Mouse (Mus musculus): Measurements from ENCODE around the gene Nek6. TPM values are rescaled to one million over a fixed set of nuclear protein-coding genes. Genes with fewer than 3 reads are reported as not detected.
A peak's percentile ranks its signal among the peaks of the same experiment; 100 is the strongest.

Nek6 gene
- polyA plus RNA-seq, 1 experiment from 2014 or later: 67.5 TPM

- 9% methylated on average over 16 of the region's 16 CpGs for WGBS
- Histone ChIP-seq H3K27me3 (no peaks in the 10 kb centered on the region), H3K36me3 (no peaks in the 10 kb centered on the region), H3K27ac (replicated peaks) (peak overlapping the region; percentile 87), H3K4me3 (peak overlapping the region; percentile 84), H3K9me3 (no peaks in the 10 kb centered on the region), H3K9ac (peak overlapping the region; percentile 76), H3K4me2 (peak overlapping the region; percentile 79), H3K4me1 (replicated peaks) (peaks cover 48% of the 10 kb centered on the region)
- ATAC-seq (ENCODE audit: low FRiP score, low read depth): no peak
Observed at GRCm38 (mm10) chr2:38512308-38513182, 1.1 kb downstream of the Nek6 start.

GRCm38 (mm10) chr2:38513183-38513529, 1.7 kb downstream of the Nek6 start:
- Histone ChIP-seq H3K27me3 (no peaks in the 10 kb centered on the region), H3K9ac (0 out of 2 replicates have a peak overlapping the region, but pooled peaks have one; percentile 11), H3K4me3 (peak overlapping the region; percentile 84; the same call in 1 of the 2 replicates), H3K9me3 (no peaks in the 10 kb centered on the region), H3K27ac (replicated peaks) (peak overlapping the region; percentile 87), H3K36me3 (no peaks in the 10 kb centered on the region), H3K4me1 (replicated peaks) (peaks cover 48% of the 10 kb centered on the region), H3K4me2 (peak overlapping the region; percentile 79)
- WGBS: 70% methylated on average over 2 of the region's 2 CpGs
- no peak for ATAC-seq (ENCODE audit: low FRiP score, low read depth)

GRCm38 (mm10) chr2:38514411-38514810, 3.0 kb downstream of the Nek6 start:
- Histone ChIP-seq H3K9me3 (no peaks in the 10 kb centered on the region), H3K27me3 (no peaks in the 10 kb centered on the region), H3K4me3 (no peak overlapping the region), H3K4me1 (replicated peaks) (peaks cover 48% of the 10 kb centered on the region), H3K9ac (no peak overlapping the region), H3K4me2 (no peak overlapping the region), H3K27ac (replicated peaks) (no peak overlapping the region), H3K36me3 (no peaks in the 10 kb centered on the region)
- ATAC-seq (ENCODE audit: low FRiP score, low read depth): no peak
- WGBS: 78% methylated on average over 7 of the region's 7 CpGs

DNA sequence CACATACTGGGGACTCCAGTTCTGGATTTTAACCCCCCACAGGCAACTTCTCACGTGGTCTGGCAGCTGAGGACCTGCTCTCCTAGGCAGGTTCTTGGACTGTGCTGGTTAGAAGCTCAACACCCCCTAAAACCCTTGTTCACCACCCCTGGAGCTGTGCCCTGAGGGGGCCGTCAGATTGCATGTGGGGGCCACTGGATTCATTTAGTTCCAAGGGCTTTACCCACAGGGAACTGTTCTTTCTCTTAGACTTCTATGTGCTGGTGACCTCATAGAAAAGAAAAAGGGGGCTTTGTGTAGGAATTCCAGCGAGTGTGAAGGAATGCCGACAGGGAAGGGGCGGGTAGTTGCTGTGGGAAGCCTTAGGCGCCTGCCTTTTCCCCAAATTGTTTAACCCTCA, 4.0 kb downstream of the Nek6 start:
- H3K9ac ChIP-seq: no peak overlapping the region
- H3K4me3 ChIP-seq: no peak overlapping the region
- H3K4me1 ChIP-seq (replicated peaks): peaks cover 48% of the 10 kb centered on the region
- H3K4me2 ChIP-seq: no peak overlapping the region
- no peaks in the 10 kb centered on the region for H3K9me3 ChIP-seq
- 11% methylated on average over 6 of the region's 6 CpGs for WGBS
- no peaks in the 10 kb centered on the region for H3K36me3 ChIP-seq
- peak overlapping the region; percentile 60; the same call in 1 of the 2 replicates for H3K27ac ChIP-seq (replicated peaks)
- peak; percentile 16; the same call in 1 of the 2 replicates for ATAC-seq (ENCODE audit: low FRiP score, low read depth)
- H3K27me3 ChIP-seq: no peaks in the 10 kb centered on the region

DNA sequence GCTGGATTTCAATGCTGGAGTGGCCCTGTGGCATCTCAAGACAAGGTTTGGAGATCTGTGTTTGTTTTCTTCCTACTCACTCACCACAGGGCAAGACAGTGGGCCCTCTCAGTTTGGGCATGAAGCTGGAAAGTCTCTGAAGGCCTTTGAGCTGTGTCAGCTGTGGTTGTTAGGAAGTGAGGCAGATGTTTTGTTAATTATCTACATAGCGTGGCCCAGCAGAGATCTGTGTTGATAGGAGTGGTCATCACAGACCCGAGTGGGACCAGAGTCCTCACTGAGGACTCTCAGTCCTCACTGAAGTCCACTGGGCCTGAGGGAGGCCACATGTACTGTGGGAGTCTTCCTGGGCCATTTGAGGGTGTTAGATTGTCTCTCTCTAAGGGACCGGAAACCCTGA, 5.0 kb downstream of the Nek6 start:
- Histone ChIP-seq H3K27ac (replicated peaks) (no peak overlapping the region), H3K9me3 (no peaks in the 10 kb centered on the region), H3K36me3 (no peaks in the 10 kb centered on the region), H3K9ac (no peak overlapping the region), H3K4me2 (no peak overlapping the region), H3K27me3 (no peaks in the 10 kb centered on the region), H3K4me3 (no peak overlapping the region), H3K4me1 (replicated peaks) (peaks cover 50% of the 10 kb centered on the region)
- 57% methylated on average over 3 of the region's 3 CpGs for WGBS
- no peak for ATAC-seq (ENCODE audit: low FRiP score, low read depth)

GRCm38 (mm10) chr2:38517045-38517444, 5.6 kb downstream of the Nek6 start:
- no peak overlapping the region for H3K9ac ChIP-seq
- ATAC-seq (ENCODE audit: low FRiP score, low read depth): no peak
- no peak overlapping the region for H3K4me2 ChIP-seq
- H3K9me3 ChIP-seq: no peaks in the 10 kb centered on the region
- H3K4me3 ChIP-seq: no peak overlapping the region
- no peak overlapping the region for H3K27ac ChIP-seq (replicated peaks)
- no peaks in the 10 kb centered on the region for H3K27me3 ChIP-seq
- H3K36me3 ChIP-seq: no peaks in the 10 kb centered on the region
- 75% methylated on average over 6 of the region's 6 CpGs for WGBS
- peaks cover 54% of the 10 kb centered on the region for H3K4me1 ChIP-seq (replicated peaks)

DNA sequence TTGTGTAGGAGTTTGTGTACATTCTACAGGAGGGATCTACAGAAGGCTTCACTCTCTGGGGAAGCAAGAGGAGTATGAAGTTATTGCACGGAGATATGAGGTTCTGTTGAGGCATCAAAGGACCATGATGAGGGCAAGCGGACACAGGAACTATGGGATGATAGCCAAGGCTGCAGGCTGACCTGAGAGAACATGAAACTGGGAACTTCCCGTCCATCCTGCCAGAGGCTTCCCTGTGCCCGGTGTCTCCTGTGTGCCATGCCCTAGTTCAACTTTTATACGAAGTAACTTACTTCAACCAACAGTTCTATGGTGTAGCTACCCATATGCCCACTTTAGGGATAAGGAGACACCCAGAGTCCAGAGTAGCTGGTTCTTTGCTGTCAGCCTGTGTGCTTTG, 7.3 kb downstream of the Nek6 start:
- no peaks in the 10 kb centered on the region for H3K27me3 ChIP-seq
- H3K4me1 ChIP-seq (replicated peaks): peaks cover 46% of the 10 kb centered on the region
- H3K27ac ChIP-seq (replicated peaks): no peak overlapping the region
- ATAC-seq (ENCODE audit: low FRiP score, low read depth): no peak
- no peaks in the 10 kb centered on the region for H3K36me3 ChIP-seq
- H3K9ac ChIP-seq: no peak overlapping the region
- 95% methylated on average over 5 of the region's 5 CpGs for WGBS
- no peaks in the 10 kb centered on the region for H3K9me3 ChIP-seq
- H3K4me2 ChIP-seq: no peak overlapping the region
- no peak overlapping the region for H3K4me3 ChIP-seq

DNA sequence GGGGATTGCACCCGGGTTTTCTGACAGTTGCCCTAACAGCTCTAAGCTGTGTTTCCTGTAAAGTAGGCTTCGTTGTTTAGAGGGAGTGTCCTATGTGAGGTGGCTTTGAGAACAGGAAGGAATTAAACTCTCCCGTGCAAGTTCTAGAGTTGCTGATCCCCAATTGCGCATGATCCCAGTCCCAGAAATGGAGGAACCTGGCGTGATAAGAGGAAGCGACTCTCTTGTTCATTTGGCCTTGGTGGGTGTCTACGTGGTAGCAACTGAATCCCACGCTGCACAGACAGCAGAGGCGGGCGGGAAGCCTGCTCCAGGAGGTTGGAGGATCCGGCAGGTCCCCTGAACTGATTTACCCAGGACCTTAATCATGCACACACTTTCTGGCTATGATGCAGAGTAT, 8.5 kb downstream of the Nek6 start:
- no peaks in the 10 kb centered on the region for H3K9me3 ChIP-seq
- WGBS: 81% methylated on average over 11 of the region's 11 CpGs
- H3K4me3 ChIP-seq: no peak overlapping the region
- H3K27me3 ChIP-seq: no peaks in the 10 kb centered on the region
- no peaks in the 10 kb centered on the region for H3K36me3 ChIP-seq
- no peak overlapping the region for H3K4me2 ChIP-seq
- H3K4me1 ChIP-seq (replicated peaks): peaks cover 41% of the 10 kb centered on the region
- no peak overlapping the region for H3K27ac ChIP-seq (replicated peaks)
- ATAC-seq (ENCODE audit: low FRiP score, low read depth): no peak
- H3K9ac ChIP-seq: no peak overlapping the region

GRCm38 (mm10) chr2:38521618-38522017, 10.2 kb downstream of the Nek6 start:
- H3K9ac ChIP-seq: no peak overlapping the region
- no peak overlapping the region for H3K4me3 ChIP-seq
- no peak overlapping the region for H3K27ac ChIP-seq (replicated peaks)
- no peaks in the 10 kb centered on the region for H3K27me3 ChIP-seq
- no peak overlapping the region for H3K4me2 ChIP-seq
- peak; percentile 21; the same call in 1 of the 2 replicates for ATAC-seq (ENCODE audit: low FRiP score, low read depth)
- peaks cover 32% of the 10 kb centered on the region for H3K4me1 ChIP-seq (replicated peaks)
- no peaks in the 10 kb centered on the region for H3K36me3 ChIP-seq
- 68% methylated on average over 12 of the region's 12 CpGs for WGBS
- H3K9me3 ChIP-seq: no peaks in the 10 kb centered on the region

DNA sequence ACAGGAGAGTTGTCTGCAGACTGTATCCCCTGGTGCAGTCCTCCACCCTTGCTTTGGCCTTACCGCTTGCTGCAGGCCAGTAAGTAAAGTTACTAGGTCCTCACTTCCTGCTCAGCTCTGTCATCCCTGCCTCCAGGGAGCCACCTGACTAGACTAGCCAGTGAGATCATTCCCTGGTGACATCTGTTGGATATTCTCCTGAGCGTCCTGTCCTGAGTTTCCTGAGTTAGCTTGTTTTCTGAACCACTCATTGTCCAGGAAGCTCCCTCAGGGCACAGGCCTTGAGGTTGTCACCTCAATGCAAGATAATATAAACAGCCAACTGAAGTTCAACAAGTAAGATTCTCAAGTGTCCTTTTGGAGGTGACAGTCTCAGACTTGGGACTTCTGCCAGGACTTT, 10.9 kb downstream of the Nek6 start:
- H3K36me3 ChIP-seq: no peaks in the 10 kb centered on the region
- WGBS: 87% methylated on average over 2 of the region's 2 CpGs
- H3K27ac ChIP-seq (replicated peaks): no peak overlapping the region
- H3K4me3 ChIP-seq: no peak overlapping the region
- no peaks in the 10 kb centered on the region for H3K9me3 ChIP-seq
- peaks cover 29% of the 10 kb centered on the region for H3K4me1 ChIP-seq (replicated peaks)
- H3K27me3 ChIP-seq: no peaks in the 10 kb centered on the region
- no peak overlapping the region for H3K9ac ChIP-seq
- no peak for ATAC-seq (ENCODE audit: low FRiP score, low read depth)
- H3K4me2 ChIP-seq: no peak overlapping the region

DNA sequence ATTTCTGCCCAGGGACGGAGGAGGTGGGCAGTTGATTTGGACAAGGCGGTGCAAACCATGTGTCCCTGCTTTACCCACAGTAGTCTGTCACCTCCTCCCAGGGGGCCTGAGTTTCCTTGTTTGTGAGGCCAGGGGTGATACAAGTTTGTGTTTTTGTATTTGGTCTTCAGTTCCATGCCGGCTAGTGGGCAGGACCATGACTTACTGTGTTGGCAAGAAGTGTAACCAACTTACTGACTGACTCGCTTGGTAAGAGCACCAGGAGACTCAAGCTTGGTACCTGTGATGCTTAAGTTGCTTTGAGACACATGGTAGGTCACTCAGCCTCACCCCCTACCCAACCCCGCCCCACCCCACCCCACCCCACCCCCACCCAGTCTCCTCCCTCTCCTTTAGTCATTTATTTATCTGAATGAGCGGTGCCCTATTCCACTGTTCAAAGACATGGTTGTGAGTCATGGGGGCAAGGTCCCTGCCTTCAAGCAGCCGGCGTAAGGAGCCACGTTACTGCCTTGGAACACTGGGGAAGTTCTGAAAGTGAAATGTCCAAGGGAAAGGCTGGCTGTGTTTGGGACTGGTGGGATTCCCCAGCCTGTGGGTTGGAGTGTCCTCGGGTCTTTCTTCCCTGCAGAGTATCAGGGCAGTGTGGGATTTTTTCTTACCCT, 12.5 kb downstream of the Nek6 start:
- no peak overlapping the region for H3K4me2 ChIP-seq
- no peaks in the 10 kb centered on the region for H3K9me3 ChIP-seq
- H3K27ac ChIP-seq (replicated peaks): no peak overlapping the region
- no peak overlapping the region for H3K9ac ChIP-seq
- no peaks in the 10 kb centered on the region for H3K27me3 ChIP-seq
- ATAC-seq (ENCODE audit: low FRiP score, low read depth): no peak
- H3K4me1 ChIP-seq (replicated peaks): peaks cover 29% of the 10 kb centered on the region
- 78% methylated on average over 10 of the region's 10 CpGs for WGBS
- H3K4me3 ChIP-seq: no peak overlapping the region
- no peaks in the 10 kb centered on the region for H3K36me3 ChIP-seq

- H3K4me1 ChIP-seq (replicated peaks): peaks cover 31% of the 10 kb centered on the region
- no peak for ATAC-seq (ENCODE audit: low FRiP score, low read depth)
- no peak overlapping the region for H3K9ac ChIP-seq
- no peak overlapping the region for H3K27ac ChIP-seq (replicated peaks)
- H3K36me3 ChIP-seq: no peaks in the 10 kb centered on the region
- H3K4me3 ChIP-seq: no peak overlapping the region
- 97% methylated on average over 3 of the region's 3 CpGs for WGBS
- H3K9me3 ChIP-seq: no peaks in the 10 kb centered on the region
- no peak overlapping the region for H3K4me2 ChIP-seq
- no peaks in the 10 kb centered on the region for H3K27me3 ChIP-seq
Observed at GRCm38 (mm10) chr2:38525034-38525433, 13.6 kb downstream of the Nek6 start.

Data from hindbrain, embryonic 15.5 days (tissue).